Mouse (Mus musculus): ENCODE measurements at regions not wholly inside any gene's neighbourhood (a gene's known extent, or its start where the extent isn't known, plus 50 kb on each side); places are given as distances from the start of the nearest gene placed in this dataset.

GRCm38 (mm10) chr3:147291696-147292327, 439.6 kb downstream of the Ttll7 start:
- no peak for TF ChIP-seq CTCF (IDR thresholded peaks at IDR 0.05; ENCODE audit: low read depth)
- no peak for TF ChIP-seq EP300 (optimal IDR thresholded peaks at IDR 0.05)
